Comparison of ENCODE assay signal across 18 mouse cellular contexts in genomic region chr2:93202782-93203181, GRCm38 (mm10). TPM values are rescaled to one million over a fixed set of nuclear protein-coding genes. Genes with fewer than 3 reads are reported as not detected.
DNase-seq lines count a peak whose midpoint lies in the region; ATAC-seq and TF ChIP-seq lines count a peak whose summit lies in the region.
"Had no signal": no experiment of that assay in that cellular context is flagged by ENCODE, and none has a peak within 500 bp of the region (broad histone marks: within the 10 kb centered on the region; RNA-seq: fewer than 3 reads in every experiment).

No protein-coding gene starts in this region.

- WGBS in hindbrain, embryonic 11.5 days, result 29% methylated on average over 1 of the region's 1 CpGs
- 31% methylated on average over 1 of the region's 1 CpGs for WGBS in hindbrain, postnatal 0 days
- 18% methylated on average over 1 of the region's 1 CpGs for WGBS in neural tube, embryonic 11.5 days
- 28% methylated on average over 1 of the region's 1 CpGs for WGBS in hindbrain, embryonic 13.5 days
- WGBS in embryonic facial prominence, embryonic 10.5 days, result 52% methylated on average over 1 of the region's 1 CpGs

- DNase-seq in hindbrain, embryonic 11.5 days (ENCODE audit: low spot score), result peak; percentile 50
- DNase-seq in hindbrain, postnatal 0 days (ENCODE audit: low spot score), result no peak
- DNase-seq in neural tube, embryonic 11.5 days (ENCODE audit: low spot score), result peak; percentile 42
- DNase-seq in neural tube, embryonic 10.5 days (ENCODE audit: extremely low spot score, low spot score), result no peak
- no peak for DNase-seq in embryonic facial prominence, embryonic 10.5 days (ENCODE audit: low spot score)
- DNase-seq: adrenal gland, postnatal 14 days; cerebellum, adult 11-12 months; cerebellum, adult 9-10 months; cerebellum, postnatal 25 days; gastrocnemius, postnatal 10 days; heart, adult 18-20 months; heart, postnatal 10 days; heart, postnatal 4 days had no signal

- no peaks in the 10 kb centered on the region for H3K9me3 ChIP-seq in hindbrain, embryonic 11.5 days (ENCODE audit: control insufficient read depth, low read length)
- H3K9me3 ChIP-seq in hindbrain, postnatal 0 days (ENCODE audit: low read length), result no peaks in the 10 kb centered on the region
- H3K9me3 ChIP-seq in neural tube, embryonic 11.5 days (ENCODE audit: control insufficient read depth, low read length), result no peaks in the 10 kb centered on the region
- H3K9me3 ChIP-seq in hindbrain, embryonic 13.5 days, result no peaks in the 10 kb centered on the region
- H3K9me3 ChIP-seq in embryonic facial prominence, embryonic 10.5 days, result no peaks in the 10 kb centered on the region
- H3K9me3 ChIP-seq: embryonic facial prominence, embryonic 15.5 days; forebrain, embryonic 10.5 days; heart, embryonic 10.5 days had no signal

- no peaks in the 10 kb centered on the region for H3K27me3 ChIP-seq in hindbrain, embryonic 11.5 days (ENCODE audit: control insufficient read depth, insufficient read depth, low read length)
- no peaks in the 10 kb centered on the region for H3K27me3 ChIP-seq in hindbrain, postnatal 0 days (ENCODE audit: insufficient read depth, low read length)
- no peaks in the 10 kb centered on the region for H3K27me3 ChIP-seq in neural tube, embryonic 11.5 days (ENCODE audit: control insufficient read depth, insufficient read depth, low read length)
- no peaks in the 10 kb centered on the region for H3K27me3 ChIP-seq in hindbrain, embryonic 13.5 days
- H3K27me3 ChIP-seq in embryonic facial prominence, embryonic 10.5 days (replicated peaks; ENCODE audit: low read depth, poor library complexity, severe bottlenecking), result no peaks in the 10 kb centered on the region
- H3K27me3 ChIP-seq: embryonic facial prominence, embryonic 15.5 days had no signal

- peak overlapping the region; percentile 37 for H3K27ac ChIP-seq in hindbrain, embryonic 11.5 days (ENCODE audit: low read depth, low read length)
- H3K27ac ChIP-seq in hindbrain, postnatal 0 days, result no peak overlapping the region
- no peak overlapping the region for H3K27ac ChIP-seq in neural tube, embryonic 11.5 days (ENCODE audit: low read depth, low read length)
- peak overlapping the region; percentile 35; the same call in 1 of the 2 replicates for H3K27ac ChIP-seq in hindbrain, embryonic 13.5 days
- no peak overlapping the region for H3K27ac ChIP-seq in embryonic facial prominence, embryonic 10.5 days (replicated peaks)
- H3K27ac ChIP-seq: embryonic facial prominence, embryonic 15.5 days; forebrain, embryonic 10.5 days; heart, embryonic 10.5 days had no signal

- no peak for TF ChIP-seq CTCF in hindbrain, postnatal 0 days (IDR thresholded peaks at IDR 0.05; ENCODE audit: low read depth)

- no peak overlapping the region for H3K9ac ChIP-seq in hindbrain, embryonic 11.5 days (ENCODE audit: low read depth, low read length)
- H3K9ac ChIP-seq in hindbrain, postnatal 0 days (replicated peaks; ENCODE audit: low read length), result no peak overlapping the region
- H3K9ac ChIP-seq in neural tube, embryonic 11.5 days (ENCODE audit: low read length), result no peak overlapping the region
- no peak overlapping the region for H3K9ac ChIP-seq in hindbrain, embryonic 13.5 days
- H3K9ac ChIP-seq: embryonic facial prominence, embryonic 15.5 days had no signal

- H3K36me3 ChIP-seq in hindbrain, embryonic 11.5 days (ENCODE audit: control insufficient read depth, insufficient read depth, low read length), result peaks cover 13% of the 10 kb centered on the region
- peaks cover 1% of the 10 kb centered on the region; the same call in 1 of the 2 replicates for H3K36me3 ChIP-seq in hindbrain, postnatal 0 days (ENCODE audit: insufficient read depth, low read length)
- H3K36me3 ChIP-seq in neural tube, embryonic 11.5 days (ENCODE audit: control insufficient read depth, insufficient read depth, low read length), result peaks cover 2% of the 10 kb centered on the region
- peaks cover 40% of the 10 kb centered on the region for H3K36me3 ChIP-seq in hindbrain, embryonic 13.5 days
- H3K36me3 ChIP-seq in embryonic facial prominence, embryonic 10.5 days (replicated peaks), result peaks cover 53% of the 10 kb centered on the region

- H3K4me1 ChIP-seq in hindbrain, embryonic 11.5 days (replicated peaks; ENCODE audit: control insufficient read depth, insufficient read depth, low read length), result peaks cover 5% of the 10 kb centered on the region; the same call in 1 of the 2 replicates
- H3K4me1 ChIP-seq in hindbrain, postnatal 0 days (ENCODE audit: insufficient read depth, low read length), result no peaks in the 10 kb centered on the region
- peaks cover 3% of the 10 kb centered on the region; the same call in 1 of the 2 replicates for H3K4me1 ChIP-seq in neural tube, embryonic 11.5 days (ENCODE audit: control insufficient read depth, insufficient read depth, low read length)
- H3K4me1 ChIP-seq in hindbrain, embryonic 13.5 days (replicated peaks), result peaks cover 52% of the 10 kb centered on the region
- H3K4me1 ChIP-seq in embryonic facial prominence, embryonic 10.5 days, result peaks cover 51% of the 10 kb centered on the region

- no peak overlapping the region for H3K4me3 ChIP-seq in hindbrain, embryonic 11.5 days (ENCODE audit: low read depth, low read length)
- no peak overlapping the region for H3K4me3 ChIP-seq in hindbrain, postnatal 0 days (ENCODE audit: low read length)
- H3K4me3 ChIP-seq in neural tube, embryonic 11.5 days (ENCODE audit: low read depth, low read length), result no peak overlapping the region
- H3K4me3 ChIP-seq in hindbrain, embryonic 13.5 days, result no peak overlapping the region
- no peak overlapping the region for H3K4me3 ChIP-seq in embryonic facial prominence, embryonic 10.5 days
- H3K4me3 ChIP-seq: embryonic facial prominence, embryonic 15.5 days; erythroblast, embryonic 14.5 days; forebrain, embryonic 10.5 days; heart, embryonic 10.5 days had no signal

- no peak for ATAC-seq in hindbrain, embryonic 11.5 days (ENCODE audit: low FRiP score)
- no peak for ATAC-seq in hindbrain, postnatal 0 days
- no peak for ATAC-seq in neural tube, embryonic 11.5 days (ENCODE audit: insufficient read depth, low FRiP score, low TSS enrichment)
- no peak for ATAC-seq in hindbrain, embryonic 13.5 days (ENCODE audit: low FRiP score)

- no peak overlapping the region for H3K4me2 ChIP-seq in hindbrain, embryonic 11.5 days (replicated peaks; ENCODE audit: low read depth, low read length)
- no peak overlapping the region for H3K4me2 ChIP-seq in hindbrain, postnatal 0 days (ENCODE audit: low read depth, low read length)
- H3K4me2 ChIP-seq in neural tube, embryonic 11.5 days (ENCODE audit: low read depth), result no peak overlapping the region
- H3K4me2 ChIP-seq in hindbrain, embryonic 13.5 days, result no peak overlapping the region
- H3K4me2 ChIP-seq: embryonic facial prominence, embryonic 15.5 days had no signal

RNA-seq across cellular contexts. Expression of gene Trp53i11, which starts 15.4 kb away (rescaled TPM):
- 204 and 221 TPM in 2 replicates for polyA plus RNA-seq in hindbrain, embryonic 11.5 days (2014; fragmentation: Nextera tagmentation; extraction: Ambion mirVana)
- 150 and 176 TPM in 2 replicates for total RNA-seq in hindbrain, postnatal 0 days (2014; rRNA removed)
- 49.6 and 66.7 TPM in 2 replicates for polyA plus RNA-seq in hindbrain, postnatal 0 days (2015; fragmentation: Nextera tagmentation; extraction: Ambion mirVana)
- polyA plus RNA-seq in neural tube, embryonic 11.5 days (2014; fragmentation: Nextera tagmentation; extraction: Ambion mirVana), result 228 and 261 TPM in 2 replicates
- 109 and 110 TPM in 2 replicates for polyA plus RNA-seq in hindbrain, embryonic 13.5 days (2015; fragmentation: Nextera tagmentation; extraction: Ambion mirVana)
- polyA plus RNA-seq in embryonic facial prominence, embryonic 10.5 days (2016; fragmentation: Nextera tagmentation; extraction: Ambion mirVana), result 72.5 and 95.2 TPM in 2 replicates

Comparison
In these comparisons a context has a peak if more than half of its experiments do, and no peak if none do; other contexts are left out.
1. DNase-seq: peak in hindbrain, embryonic 11.5 days (single experiment) and neural tube, embryonic 11.5 days (single experiment); none in hindbrain, postnatal 0 days (single experiment), neural tube, embryonic 10.5 days (single experiment) and embryonic facial prominence, embryonic 10.5 days (single experiment).
2. H3K27ac ChIP-seq: peak in hindbrain, embryonic 11.5 days (single experiment) and hindbrain, embryonic 13.5 days (single experiment); none in hindbrain, postnatal 0 days (single experiment), neural tube, embryonic 11.5 days (single experiment) and embryonic facial prominence, embryonic 10.5 days (single experiment).